Mouse (Mus musculus): ENCODE measurements at regions not wholly inside any gene's neighbourhood (a gene's known extent, or its start where the extent isn't known, plus 50 kb on each side); places are given as distances from the start of the nearest gene placed in this dataset.
A peak's percentile ranks its signal among the peaks of the same experiment; 100 is the strongest.

DNA sequence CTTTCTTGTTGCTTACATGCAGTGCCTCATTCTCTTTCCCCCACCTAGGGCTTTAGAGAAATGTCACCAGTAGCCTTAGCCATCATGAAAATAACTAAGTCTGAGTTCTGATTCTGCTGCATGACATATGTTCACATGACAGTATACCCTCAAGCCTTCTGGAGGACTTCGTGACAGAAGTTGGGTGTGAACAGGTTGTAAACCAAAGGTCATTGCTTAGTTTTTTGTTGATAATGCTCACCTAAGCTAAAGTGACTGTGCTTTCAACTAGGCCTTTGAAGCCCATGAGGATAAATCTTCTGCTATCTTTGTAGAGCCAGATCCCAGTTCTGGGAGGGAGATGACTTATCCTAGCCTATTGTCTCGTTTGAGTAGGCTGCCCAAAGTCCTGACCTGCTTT lies 118.1 kb upstream of the Mamld1 start:
- no peak overlapping the region for H3K4me2 ChIP-seq (replicated peaks; ENCODE audit: low read depth, low read length)

DNA sequence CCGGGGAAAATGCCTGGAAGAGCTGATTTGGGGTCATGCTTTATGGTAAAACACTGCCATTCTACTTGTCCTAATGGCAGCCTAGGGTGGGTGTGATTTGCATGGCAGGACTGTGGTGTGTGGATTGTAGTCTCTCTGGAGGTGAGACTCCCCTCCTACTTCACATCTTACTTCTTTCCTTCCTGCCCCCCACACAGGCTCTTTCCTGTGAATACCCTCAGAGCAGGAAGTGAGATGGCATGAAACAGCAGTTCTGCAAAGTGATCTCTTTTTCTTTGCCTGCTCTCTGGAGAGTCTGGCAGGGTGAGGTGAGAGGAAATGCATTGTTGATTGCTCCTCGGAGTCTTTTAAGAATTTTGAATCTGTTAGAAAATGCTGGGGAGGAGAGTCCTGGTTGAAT lies 104.7 kb upstream of the Mamld1 start:
- Histone ChIP-seq H3K27me3 (ENCODE audit: control insufficient read depth, insufficient read depth, low read length) (no peaks in the 10 kb centered on the region), H3K9me3 (ENCODE audit: control insufficient read depth, low read length) (no peaks in the 10 kb centered on the region), H3K4me1 (replicated peaks; ENCODE audit: control insufficient read depth, insufficient read depth, low read length) (no peaks in the 10 kb centered on the region), H3K9ac (ENCODE audit: low read depth, low read length) (no peak overlapping the region), H3K4me3 (ENCODE audit: low read depth, low read length) (no peak overlapping the region), H3K4me2 (replicated peaks; ENCODE audit: low read depth, low read length) (no peak overlapping the region), H3K36me3 (ENCODE audit: control insufficient read depth, insufficient read depth, low read length) (no peaks in the 10 kb centered on the region), H3K27ac (ENCODE audit: low read depth, low read length) (no peak overlapping the region)
- 54% methylated on average over 2 of the region's 2 CpGs for WGBS
- no peak for DNase-seq (ENCODE audit: low spot score)
- no peak for ATAC-seq (ENCODE audit: low FRiP score)

More for the DNA sequence above, 118.1 kb upstream of the Mamld1 start:
- no peak for ATAC-seq (ENCODE audit: low FRiP score)
- WGBS = 66% methylated on average over 2 of the region's 2 CpGs
- no peak overlapping the region for H3K9ac ChIP-seq (ENCODE audit: low read depth, low read length)
- no peaks in the 10 kb centered on the region for H3K4me1 ChIP-seq (replicated peaks; ENCODE audit: control insufficient read depth, insufficient read depth, low read length)
- H3K9me3 ChIP-seq (ENCODE audit: control insufficient read depth, low read length) = no peaks in the 10 kb centered on the region
- DNase-seq (ENCODE audit: low spot score) = no peak
- no peak overlapping the region for H3K4me3 ChIP-seq (ENCODE audit: low read depth, low read length)
- H3K27ac ChIP-seq (ENCODE audit: low read depth, low read length) = no peak overlapping the region
- no peaks in the 10 kb centered on the region for H3K27me3 ChIP-seq (ENCODE audit: control insufficient read depth, insufficient read depth, low read length)
- H3K36me3 ChIP-seq (ENCODE audit: control insufficient read depth, insufficient read depth, low read length) = no peaks in the 10 kb centered on the region

DNA sequence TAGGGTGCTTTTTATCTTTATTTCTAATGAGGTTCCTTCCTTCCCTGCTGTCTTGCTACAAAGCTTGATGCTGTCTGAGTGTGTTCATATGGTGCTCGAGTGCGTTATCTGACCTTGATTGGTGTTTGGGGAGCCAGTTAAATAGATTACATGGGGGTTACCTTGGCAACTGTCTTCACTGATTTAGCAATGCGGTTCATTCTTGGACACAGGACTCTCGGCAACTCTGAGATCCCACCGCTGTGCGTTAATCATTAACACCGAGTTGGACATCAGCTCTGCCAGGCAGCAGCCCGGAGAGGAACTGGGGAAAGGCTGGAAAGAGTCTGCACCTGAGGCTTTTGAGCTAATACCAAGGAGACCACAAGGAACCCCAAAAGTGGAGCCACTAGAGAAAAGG lies 104.0 kb upstream of the Mamld1 start:
- ATAC-seq (ENCODE audit: low FRiP score) (peak; percentile 64), DNase-seq (ENCODE audit: low spot score) (peak; percentile 2)
- H3K4me2 ChIP-seq (replicated peaks; ENCODE audit: low read depth, low read length) = no peak overlapping the region
- H3K27ac ChIP-seq (ENCODE audit: low read depth, low read length) = no peak overlapping the region
- no peaks in the 10 kb centered on the region for H3K36me3 ChIP-seq (ENCODE audit: control insufficient read depth, insufficient read depth, low read length)
- no peak overlapping the region for H3K4me3 ChIP-seq (ENCODE audit: low read depth, low read length)
- 47% methylated on average over 8 of the region's 8 CpGs for WGBS
- no peaks in the 10 kb centered on the region for H3K4me1 ChIP-seq (replicated peaks; ENCODE audit: control insufficient read depth, insufficient read depth, low read length)
- H3K9me3 ChIP-seq (ENCODE audit: control insufficient read depth, low read length) = no peaks in the 10 kb centered on the region
- no peak overlapping the region for H3K9ac ChIP-seq (ENCODE audit: low read depth, low read length)
- no peaks in the 10 kb centered on the region for H3K27me3 ChIP-seq (ENCODE audit: control insufficient read depth, insufficient read depth, low read length)

DNA sequence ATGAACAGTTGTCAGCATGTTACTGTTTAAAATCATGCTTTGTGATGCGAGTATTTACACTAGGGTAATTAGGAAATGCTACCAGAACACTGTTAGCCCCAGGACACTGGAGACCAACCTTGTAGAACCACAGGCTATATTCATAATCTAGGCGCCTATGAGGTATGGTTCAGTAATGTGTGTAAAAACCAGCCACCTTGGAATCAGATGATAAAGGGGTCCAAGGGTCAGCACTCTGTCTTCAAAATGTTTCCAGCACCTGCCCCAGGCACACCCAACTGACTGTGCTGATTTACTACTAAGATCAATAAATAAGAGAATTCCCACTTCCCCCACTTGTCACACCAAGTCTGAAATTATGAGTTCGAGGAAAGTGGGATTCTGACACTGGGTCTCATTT lies 100.8 kb upstream of the Mamld1 start:
- DNase-seq (ENCODE audit: low spot score) = no peak
- 85% methylated on average over 3 of the region's 3 CpGs for WGBS
- H3K4me2 ChIP-seq (replicated peaks; ENCODE audit: low read depth, low read length) = no peak overlapping the region
- no peak overlapping the region for H3K27ac ChIP-seq (ENCODE audit: low read depth, low read length)
- H3K4me1 ChIP-seq (replicated peaks; ENCODE audit: control insufficient read depth, insufficient read depth, low read length) = no peaks in the 10 kb centered on the region
- H3K4me3 ChIP-seq (ENCODE audit: low read depth, low read length) = no peak overlapping the region
- no peak for ATAC-seq (ENCODE audit: low FRiP score)
- no peaks in the 10 kb centered on the region for H3K9me3 ChIP-seq (ENCODE audit: control insufficient read depth, low read length)
- H3K9ac ChIP-seq (ENCODE audit: low read depth, low read length) = no peak overlapping the region
- H3K27me3 ChIP-seq (ENCODE audit: control insufficient read depth, insufficient read depth, low read length) = no peaks in the 10 kb centered on the region
- no peaks in the 10 kb centered on the region for H3K36me3 ChIP-seq (ENCODE audit: control insufficient read depth, insufficient read depth, low read length)

DNA sequence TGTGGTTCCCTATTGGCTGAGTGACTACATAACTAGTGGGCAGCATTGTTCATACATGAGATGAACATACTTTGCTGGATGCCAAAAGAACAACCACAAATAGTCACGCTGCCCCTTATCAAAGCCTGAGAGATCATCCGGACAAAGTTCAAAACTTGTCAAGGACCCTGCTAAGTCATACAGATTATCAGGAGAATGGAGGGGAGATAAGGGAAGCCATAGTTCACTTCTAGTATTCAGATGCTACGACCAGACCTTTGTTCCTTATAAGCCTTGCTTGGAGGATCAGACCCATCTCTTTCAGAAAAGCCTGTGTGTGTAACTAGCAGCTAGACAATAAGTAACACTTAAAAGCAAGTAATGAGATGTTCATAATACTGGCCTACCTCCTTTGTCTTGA lies 97.0 kb upstream of the Mamld1 start:
- Histone ChIP-seq H3K4me1 (replicated peaks; ENCODE audit: control insufficient read depth, insufficient read depth, low read length) (no peaks in the 10 kb centered on the region), H3K4me3 (ENCODE audit: low read depth, low read length) (no peak overlapping the region), H3K9ac (ENCODE audit: low read depth, low read length) (no peak overlapping the region), H3K9me3 (ENCODE audit: control insufficient read depth, low read length) (no peaks in the 10 kb centered on the region), H3K36me3 (ENCODE audit: control insufficient read depth, insufficient read depth, low read length) (no peaks in the 10 kb centered on the region), H3K27ac (ENCODE audit: low read depth, low read length) (no peak overlapping the region), H3K27me3 (ENCODE audit: control insufficient read depth, insufficient read depth, low read length) (no peaks in the 10 kb centered on the region), H3K4me2 (replicated peaks; ENCODE audit: low read depth, low read length) (no peak overlapping the region)
- ATAC-seq (ENCODE audit: low FRiP score) = no peak
- no peak for DNase-seq (ENCODE audit: low spot score)
- WGBS = 89% methylated on average over 3 of the region's 3 CpGs

Data from hindbrain, embryonic 11.5 days (tissue).